Mouse (Mus musculus) liver, embryonic 15.5 days (tissue): ENCODE measurements around the gene Fer1l5. TPM values are rescaled to one million over a fixed set of nuclear protein-coding genes. Genes with fewer than 3 reads are reported as not detected.

Experiments used
- ATAC-seq: fragments of 200-750 bp; cut with Nextera tagmentation; 2 replicates; pipeline ENCODE4 v1.8.0; 2017; ENCODE audit warnings: moderate number of reproducible peaks, mild to moderate bottlenecking, moderate library complexity; ENCODE audit not compliant: insufficient read depth
- H3K27ac ChIP-seq: fragments of 300-500 bp; sonication (generic); replicated peaks from 2 replicates; pipeline ENCODE4 v1.5.1; 2015; ENCODE audit warnings: mild to moderate bottlenecking, inconsistent platforms
- H3K27me3 ChIP-seq: fragments of 300-500 bp; sonication (generic); 2 replicates; pipeline ENCODE4 v1.6.1; 2015; ENCODE audit warnings: mild to moderate bottlenecking, inconsistent platforms
- H3K36me3 ChIP-seq: fragments of 300-500 bp; sonication (generic); replicated peaks from 2 replicates; pipeline ENCODE4 v1.6.1; 2015; ENCODE audit warnings: moderate library complexity, mild to moderate bottlenecking, inconsistent platforms
- H3K4me1 ChIP-seq: fragments of 300-500 bp; sonication (generic); replicated peaks from 2 replicates; pipeline ENCODE4 v1.6.1; 2015; ENCODE audit warnings: inconsistent platforms
- H3K4me2 ChIP-seq: fragments of 300-500 bp; sonication (generic); 2 replicates; pipeline ENCODE4 v1.6.1; 2015; ENCODE audit warnings: moderate library complexity, mild to moderate bottlenecking, inconsistent platforms
- H3K4me3 ChIP-seq: fragments of 300-500 bp; sonication (generic); replicated peaks from 2 replicates; pipeline ENCODE4 v1.5.1; 2015; ENCODE audit warnings: mild to moderate bottlenecking, inconsistent platforms
- H3K9ac ChIP-seq: fragments of 300-500 bp; sonication (generic); 2 replicates; pipeline ENCODE4 v1.6.1; 2015; ENCODE audit warnings: moderate library complexity, mild to moderate bottlenecking, inconsistent platforms
- H3K9me3 ChIP-seq: fragments of 300-500 bp; sonication (generic); replicated peaks from 2 replicates; pipeline ENCODE4 v1.6.1; 2016; ENCODE audit warnings: inconsistent platforms
- WGBS: fragments of 180-500 bp; shearing (Covaris S2); methylation state at CpG from one replicate; pipeline ENCODE4 v1.1.7; 2015; ENCODE audit warnings: mixed read lengths; ENCODE audit not compliant: insufficient replicate concordance; 5-methylcytosine and 5-hydroxymethylcytosine counted together
- microRNA-seq: library from miRNA; unstranded; fragments of <30 nt; microRNA quantifications from one replicate; pipeline ENCODE4, GENCODE M21; 2016
- polyA plus RNA-seq: library from polyadenylated mRNA; unstranded; fragments of >200 nt; fragmentation: Nextera tagmentation; extraction: Ambion mirVana; gene quantifications from 2 replicates; pipeline ENCODE4 v1.2.1, GENCODE M21; 2015

The Fer1l5 gene
- polyA plus RNA-seq, 1 experiment from 2014 or later: 0.23 TPM

GRCm38 (mm10) chr1:36457388-36458014, 85.4 kb downstream of the Fer1l5 start:
- Histone ChIP-seq H3K4me1 (no peaks in the 10 kb centered on the region), H3K4me2 (no peak overlapping the region), H3K9me3 (no peaks in the 10 kb centered on the region), H3K4me3 (no peak overlapping the region), H3K27ac (no peak overlapping the region), H3K9ac (no peak overlapping the region), H3K36me3 (no peaks in the 10 kb centered on the region), H3K27me3 (no peaks in the 10 kb centered on the region)
- 10% methylated on average over 7 of the region's 7 CpGs for WGBS
- ATAC-seq: no peak

GRCm38 (mm10) chr1:36458169-36458568, 86.1 kb downstream of the Fer1l5 start:
- Histone ChIP-seq H3K27me3 (no peaks in the 10 kb centered on the region), H3K4me3 (no peak overlapping the region), H3K36me3 (no peaks in the 10 kb centered on the region), H3K9ac (no peak overlapping the region), H3K9me3 (no peaks in the 10 kb centered on the region), H3K27ac (no peak overlapping the region), H3K4me1 (no peaks in the 10 kb centered on the region), H3K4me2 (no peak overlapping the region)
- 24% methylated on average over 5 of the region's 5 CpGs for WGBS
- no peak for ATAC-seq

- WGBS: 10% methylated on average over 2 of the region's 2 CpGs
- Histone ChIP-seq H3K4me2 (no peak overlapping the region), H3K27me3 (peaks cover 6% of the 10 kb centered on the region; the same call in 1 of the 2 replicates), H3K27ac (no peak overlapping the region), H3K4me3 (no peak overlapping the region), H3K9ac (no peak overlapping the region), H3K9me3 (no peaks in the 10 kb centered on the region), H3K36me3 (no peaks in the 10 kb centered on the region), H3K4me1 (0 out of 2 replicates have a peak, but pooled peaks cover 6% of the 10 kb centered on the region)
- no peak for ATAC-seq
Observed at GRCm38 (mm10) chr1:36461829-36462228, 89.7 kb downstream of the Fer1l5 start.

GRCm38 (mm10) chr1:36465641-36466160, 93.6 kb downstream of the Fer1l5 start:
- 54% methylated on average over 4 of the region's 4 CpGs for WGBS
- Histone ChIP-seq H3K9me3 (no peaks in the 10 kb centered on the region), H3K27ac (no peak overlapping the region), H3K4me2 (no peak overlapping the region), H3K36me3 (no peaks in the 10 kb centered on the region), H3K27me3 (peaks cover 6% of the 10 kb centered on the region; the same call in 1 of the 2 replicates), H3K9ac (no peak overlapping the region), H3K4me1 (peaks cover 25% of the 10 kb centered on the region), H3K4me3 (no peak overlapping the region)
- ATAC-seq: no peak

GRCm38 (mm10) chr1:36467446-36467845, 95.4 kb downstream of the Fer1l5 start:
- H3K36me3 ChIP-seq: no peaks in the 10 kb centered on the region
- WGBS: 46% methylated on average over 5 of the region's 5 CpGs
- H3K4me1 ChIP-seq: peaks cover 39% of the 10 kb centered on the region
- H3K27ac ChIP-seq: no peak overlapping the region
- no peak overlapping the region for H3K9ac ChIP-seq
- H3K27me3 ChIP-seq: peaks cover 15% of the 10 kb centered on the region
- no peak for ATAC-seq
- no peak overlapping the region for H3K4me3 ChIP-seq
- no peaks in the 10 kb centered on the region for H3K9me3 ChIP-seq
- H3K4me2 ChIP-seq: no peak overlapping the region

- Histone ChIP-seq H3K4me1 (peaks cover 56% of the 10 kb centered on the region), H3K9me3 (no peaks in the 10 kb centered on the region), H3K4me2 (peak overlapping the region; percentile 99; the same call in 1 of the 2 replicates), H3K4me3 (no peak overlapping the region), H3K9ac (no peak overlapping the region), H3K27me3 (peaks cover 30% of the 10 kb centered on the region), H3K36me3 (no peaks in the 10 kb centered on the region), H3K27ac (no peak overlapping the region)
- 55% methylated on average over 2 of the region's 2 CpGs for WGBS
- no peak for ATAC-seq
Observed at GRCm38 (mm10) chr1:36469811-36470444, 97.8 kb downstream of the Fer1l5 start.

- H3K9me3 ChIP-seq: no peaks in the 10 kb centered on the region
- under 1% methylated on average over 91 of the region's 98 CpGs for WGBS
- H3K4me1 ChIP-seq: peaks cover 64% of the 10 kb centered on the region
- H3K4me2 ChIP-seq: peak within 1 kb of the TSS; percentile 99
- peaks cover 24% of the 10 kb centered on the region for H3K27me3 ChIP-seq
- peak within 1 kb of the TSS; percentile 78 for H3K9ac ChIP-seq
- peak within 1 kb of the TSS; percentile 86 for H3K27ac ChIP-seq
- H3K4me3 ChIP-seq: peak within 1 kb of the TSS; percentile 75
- no peaks in the 10 kb centered on the region for H3K36me3 ChIP-seq
- peak; percentile 93 for ATAC-seq
Observed at GRCm38 (mm10) chr1:36471181-36472105, 99.4 kb downstream of the Fer1l5 start, which contains the start of gene Cnnm4. Gene Cnnm4, plus strand, starts transcription at chr1:36471620.

Small RNA genes within 50 kb of the gene (microRNA-seq; reads per million reads assigned to microRNA genes)
- gene Mir6898: not detected

Other genes starting within 250 kb of the Fer1l5 start
- gene Uggt1, start 127.6 kb upstream of the Fer1l5 start, polyA plus RNA-seq: 19.4 and 19.5 TPM in 2 replicates
- gene Neurl3, start 97.6 kb upstream of the Fer1l5 start, polyA plus RNA-seq: 2.4 and 3.0 TPM in 2 replicates
- 3.5 and 4.2 TPM in 2 replicates for gene Arid5a, start 64.6 kb upstream of the Fer1l5 start, polyA plus RNA-seq
- gene Kansl3, start 3.1 kb upstream of the Fer1l5 start, polyA plus RNA-seq: 12.4 and 12.6 TPM in 2 replicates
- 12.6 and 14.3 TPM in 2 replicates for gene Lman2l, start 73.0 kb downstream of the Fer1l5 start, polyA plus RNA-seq
- 2.7 and 2.9 TPM in 2 replicates for gene Cnnm4, start 99.3 kb downstream of the Fer1l5 start, polyA plus RNA-seq
- 1.0 and 1.1 TPM in 2 replicates for gene Cnnm3, start 139.6 kb downstream of the Fer1l5 start, polyA plus RNA-seq
- 2.3 and 2.9 TPM in 2 replicates for gene Ankrd23, start 164.6 kb downstream of the Fer1l5 start, polyA plus RNA-seq
- gene Gm42417, start 167.1 kb downstream of the Fer1l5 start, polyA plus RNA-seq: not detected in 2 replicates
- gene Ankrd39, start 175.2 kb downstream of the Fer1l5 start, polyA plus RNA-seq: 6.2 and 7.0 TPM in 2 replicates
- gene Sema4c, start 186.1 kb downstream of the Fer1l5 start, polyA plus RNA-seq: 1.9 and 2.0 TPM in 2 replicates